Comparison of ENCODE assay signal across 26 mouse cellular contexts in the genomic region with DNA sequence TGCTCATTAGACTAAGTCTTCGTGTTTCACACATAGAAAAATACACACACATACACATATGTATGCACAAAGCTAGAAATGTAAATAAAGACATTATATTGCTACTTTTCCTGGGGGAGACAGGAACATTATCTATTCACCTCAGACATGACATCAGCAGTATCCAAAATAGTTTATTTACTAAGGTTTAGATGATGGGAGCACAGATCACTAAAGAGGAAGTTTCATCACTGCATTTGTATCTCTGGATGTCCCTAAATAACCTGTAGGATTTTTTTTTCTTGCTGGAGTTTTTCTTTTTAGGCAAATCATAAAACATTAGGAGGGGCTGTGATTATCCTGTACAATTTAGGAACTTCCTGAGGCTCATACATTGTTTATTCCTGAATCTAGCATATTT.
"Had no signal": no experiment of that assay in that cellular context is flagged by ENCODE, and none has a peak within 500 bp of the region (broad histone marks: within the 10 kb centered on the region; RNA-seq: fewer than 3 reads in every experiment).

No protein-coding gene starts in this region.

- H3K9me3 ChIP-seq: embryonic facial prominence, embryonic 10.5 days; embryonic facial prominence, embryonic 12.5 days; embryonic facial prominence, embryonic 13.5 days; embryonic facial prominence, embryonic 15.5 days; forebrain, embryonic 10.5 days; forebrain, embryonic 12.5 days; forebrain, embryonic 13.5 days; forebrain, embryonic 15.5 days; heart, embryonic 10.5 days had no signal

- DNase-seq: cerebellum, adult 9-10 months; cerebellum, adult 9-11 months; cerebellum, postnatal 10 days; cerebellum, postnatal 14 days; cerebellum, postnatal 25 days; cerebellum, postnatal 36 days; embryo, embryonic 11 days; forebrain, postnatal 0 days; gastrocnemius, adult 2 months; gastrocnemius, postnatal 10 days; gastrocnemius, postnatal 14 days; gastrocnemius, postnatal 25 days; gastrocnemius, postnatal 36 days; heart, adult 11 months; heart, adult 18-20 months; heart, adult 2 months had no signal

- H3K27me3 ChIP-seq: embryonic facial prominence, embryonic 12.5 days; embryonic facial prominence, embryonic 13.5 days; embryonic facial prominence, embryonic 15.5 days; forebrain, embryonic 12.5 days; forebrain, embryonic 13.5 days; forebrain, embryonic 15.5 days had no signal

- H3K4me1 ChIP-seq: embryonic facial prominence, embryonic 10.5 days; embryonic facial prominence, embryonic 12.5 days; embryonic facial prominence, embryonic 13.5 days; embryonic facial prominence, embryonic 15.5 days; forebrain, embryonic 12.5 days; forebrain, embryonic 13.5 days; forebrain, embryonic 15.5 days; heart, embryonic 10.5 days had no signal

- H3K27ac ChIP-seq: embryonic facial prominence, embryonic 10.5 days; embryonic facial prominence, embryonic 12.5 days; embryonic facial prominence, embryonic 13.5 days; embryonic facial prominence, embryonic 15.5 days; forebrain, embryonic 10.5 days; forebrain, embryonic 12.5 days; forebrain, embryonic 13.5 days; forebrain, embryonic 15.5 days; gastrocnemius, adult 2 months; heart, adult 2 months; heart, embryonic 10.5 days had no signal

- H3K4me3 ChIP-seq: embryonic facial prominence, embryonic 10.5 days; embryonic facial prominence, embryonic 12.5 days; embryonic facial prominence, embryonic 13.5 days; embryonic facial prominence, embryonic 15.5 days; erythroblast, embryonic 14.5 days; forebrain, embryonic 10.5 days; forebrain, embryonic 12.5 days; forebrain, embryonic 13.5 days; forebrain, embryonic 15.5 days; gastrocnemius, adult 2 months; heart, adult 2 months; heart, embryonic 10.5 days had no signal

- H3K9ac ChIP-seq: embryonic facial prominence, embryonic 12.5 days; embryonic facial prominence, embryonic 13.5 days; embryonic facial prominence, embryonic 15.5 days; forebrain, embryonic 12.5 days; forebrain, embryonic 13.5 days; forebrain, embryonic 15.5 days; forebrain, postnatal 0 days had no signal

- H3K36me3 ChIP-seq: embryonic facial prominence, embryonic 10.5 days; embryonic facial prominence, embryonic 12.5 days; embryonic facial prominence, embryonic 13.5 days; embryonic facial prominence, embryonic 15.5 days; forebrain, embryonic 10.5 days; forebrain, embryonic 12.5 days; forebrain, embryonic 15.5 days; heart, embryonic 10.5 days had no signal
